Mouse (Mus musculus) adrenal gland, adult 2 months (tissue): ENCODE results near the gene Sarm1. TPM values are rescaled to one million over a fixed set of nuclear protein-coding genes. Genes with fewer than 3 reads are reported as not detected.

Experiments used
- polyA plus RNA-seq: library from polyadenylated mRNA; depleted of rRNA; stranded (reverse); fragments of >200 nt; gene quantifications from 2 replicates; pipeline ENCODE4 v1.2.3, GENCODE M21; 2012; rRNA removed
- total RNA-seq, 2 experiments: library from RNA; stranded (reverse); gene quantifications; 2 replicates each; pipeline ENCODE4 v1.2.3; 2021

Gene Sarm1
- total and polyA plus RNA-seq, 3 experiments, result 2.3 to 8.2 (median 5.3) TPM

Other genes with a start within 250 kb of the Sarm1 start
- gene 2610507B11Rik, start 236.0 kb downstream of the Sarm1 start, total RNA-seq, result 100 to 1,000 TPM; 165 to 168 TPM
- 80.0 and 91.9 TPM in 2 replicates for gene 2610507B11Rik, start 236.0 kb downstream of the Sarm1 start, polyA plus RNA-seq
- under 1 TPM in 1 of 2 experiments, not detected in 1; 0.61 TPM for gene BC030499, start 206.9 kb downstream of the Sarm1 start, total RNA-seq
- gene BC030499, start 206.9 kb downstream of the Sarm1 start, polyA plus RNA-seq, result 0.07 and 0.08 TPM in 2 replicates
- 1 to 10 TPM; 3.0 to 4.1 TPM for gene Spag5, start 196.2 kb downstream of the Sarm1 start, total RNA-seq
- gene Spag5, start 196.2 kb downstream of the Sarm1 start, polyA plus RNA-seq, result 1.9 and 3.6 TPM in 2 replicates
- gene Aldoc, start 174.8 kb downstream of the Sarm1 start, total RNA-seq, result 10 to 100 TPM; 25.1 to 28.0 TPM
- gene Aldoc, start 174.8 kb downstream of the Sarm1 start, polyA plus RNA-seq, result 15.7 and 26.0 TPM in 2 replicates
- 10 to 100 TPM; 57.3 to 61.3 TPM for gene Pigs, start 169.3 kb downstream of the Sarm1 start, total RNA-seq
- 161 and 184 TPM in 2 replicates for gene Pigs, start 169.3 kb downstream of the Sarm1 start, polyA plus RNA-seq
- gene Unc119, start 154.3 kb downstream of the Sarm1 start, total RNA-seq, result 10 to 100 TPM; 35.3 to 44.1 TPM
- 60.4 and 65.4 TPM in 2 replicates for gene Unc119, start 154.3 kb downstream of the Sarm1 start, polyA plus RNA-seq
- under 1 TPM; 0.29 to 0.41 TPM for gene Foxn1, start 111.2 kb downstream of the Sarm1 start, total RNA-seq
- 0.27 and 0.35 TPM in 2 replicates for gene Foxn1, start 111.2 kb downstream of the Sarm1 start, polyA plus RNA-seq
- gene Slc13a2, start 75.5 kb downstream of the Sarm1 start, total RNA-seq, result not detected
- gene Slc13a2, start 75.5 kb downstream of the Sarm1 start, polyA plus RNA-seq, result 0.20 and 0.22 TPM in 2 replicates
- 10 to 100 TPM; 41.5 to 60.9 TPM for gene Slc46a1, start 32.1 kb downstream of the Sarm1 start, total RNA-seq
- 111 TPM in 2 replicates for gene Slc46a1, start 32.1 kb downstream of the Sarm1 start, polyA plus RNA-seq
- 1 to 10 TPM; 3.0 to 7.7 TPM for gene Vtn, start 1.3 kb upstream of the Sarm1 start, total RNA-seq
- 1.8 and 2.8 TPM in 2 replicates for gene Vtn, start 1.3 kb upstream of the Sarm1 start, polyA plus RNA-seq
- not detected for gene Sebox, start 5.7 kb upstream of the Sarm1 start, total RNA-seq
- not detected in 2 replicates for gene Sebox, start 5.7 kb upstream of the Sarm1 start, polyA plus RNA-seq
- gene Tmem199, start 14.4 kb upstream of the Sarm1 start, total RNA-seq, result 10 to 100 TPM; 22.0 to 26.8 TPM
- 6.9 and 8.8 TPM in 2 replicates for gene Tmem199, start 14.4 kb upstream of the Sarm1 start, polyA plus RNA-seq
- gene Poldip2, start 14.4 kb upstream of the Sarm1 start, total RNA-seq, result 100 to 1,000 TPM; 151 to 168 TPM
- gene Poldip2, start 14.4 kb upstream of the Sarm1 start, polyA plus RNA-seq, result 94.8 and 108 TPM in 2 replicates
- gene Tnfaip1, start 38.6 kb upstream of the Sarm1 start, total RNA-seq, result 10 to 100 TPM; 36.1 to 48.2 TPM
- gene Tnfaip1, start 38.6 kb upstream of the Sarm1 start, polyA plus RNA-seq, result 22.2 and 22.7 TPM in 2 replicates
- gene Ift20, start 38.6 kb upstream of the Sarm1 start, total RNA-seq, result 100 to 1,000 TPM in 1 of 2 experiments, 10 to 100 TPM in 1; 81.7 to 109 TPM
- 86.5 and 115 TPM in 2 replicates for gene Ift20, start 38.6 kb upstream of the Sarm1 start, polyA plus RNA-seq
- gene Tmem97, start 53.0 kb upstream of the Sarm1 start, total RNA-seq, result 10 to 100 TPM; 44.7 to 49.4 TPM
- gene Tmem97, start 53.0 kb upstream of the Sarm1 start, polyA plus RNA-seq, result 33.7 and 39.6 TPM in 2 replicates
- 10 to 100 TPM; 37.8 to 75.4 TPM for gene Nlk, start 199.6 kb upstream of the Sarm1 start, total RNA-seq
- gene Nlk, start 199.6 kb upstream of the Sarm1 start, polyA plus RNA-seq, result 29.3 and 30.1 TPM in 2 replicates